Mouse (Mus musculus) C2C12 (cell line): Measurements from ENCODE around the gene Map1lc3a. TPM values are rescaled to one million over a fixed set of nuclear protein-coding genes. Genes with fewer than 3 reads are reported as not detected.

Experiments used
- H3K27me3 ChIP-seq: one replicate; pipeline ENCODE4 v1.6.1; 2011; ENCODE audit not compliant: control insufficient read depth, insufficient read depth, insufficient read length
- H3K36me3 ChIP-seq: one replicate; pipeline ENCODE4 v1.6.1; 2011; ENCODE audit not compliant: control insufficient read depth, insufficient read depth
- H3K4me3 ChIP-seq: one replicate; pipeline ENCODE4 v1.5.1; 2011; ENCODE audit warnings: mild to moderate bottlenecking, control low read depth; ENCODE audit not compliant: poor library complexity, insufficient read depth, severe bottlenecking
- H3K79me2 ChIP-seq: one replicate; pipeline ENCODE4 v1.6.1; 2011; ENCODE audit not compliant: control insufficient read depth, insufficient read depth
- H3K79me3 ChIP-seq: one replicate; pipeline ENCODE4 v1.6.1; 2011; ENCODE audit warnings: low read depth, control low read depth
- H3ac ChIP-seq: one replicate; pipeline ENCODE3; 2011; ENCODE audit warnings: low read depth; ENCODE audit not compliant: control insufficient read depth, insufficient read length
- CEBPB ChIP-seq: IDR thresholded peaks from one replicate; pipeline ENCODE4 v1.6.1; 2011; ENCODE audit warnings: low read depth, mild to moderate bottlenecking, control low read depth, moderate library complexity
- CTCF ChIP-seq: IDR thresholded peaks from one replicate; pipeline ENCODE4 v1.5.1; 2011; ENCODE audit not compliant: control insufficient read depth, insufficient read depth, insufficient read length
- FOSL1 ChIP-seq: IDR thresholded peaks from one replicate; pipeline ENCODE4 v1.8.0; 2011; ENCODE audit warnings: mild to moderate bottlenecking, low read length; ENCODE audit not compliant: poor library complexity, insufficient read depth, severe bottlenecking
- MAX ChIP-seq: IDR thresholded peaks from one replicate; pipeline ENCODE4 v1.6.1; 2011; ENCODE audit warnings: mild to moderate bottlenecking, control low read depth
- MYOD1 ChIP-seq: IDR thresholded peaks from one replicate; pipeline ENCODE4 v1.6.1; 2011; ENCODE audit warnings: low read depth; ENCODE audit not compliant: control insufficient read depth, insufficient read length
- MYOG ChIP-seq: IDR thresholded peaks from one replicate; pipeline ENCODE4 v1.6.1; 2011; ENCODE audit not compliant: control insufficient read depth, insufficient read length; ENCODE audit errors: extremely low read depth
- USF1 ChIP-seq: IDR thresholded peaks from one replicate; pipeline ENCODE4 v1.6.1; 2011; ENCODE audit warnings: low read depth, mild to moderate bottlenecking, control low read depth, moderate library complexity
- polyA plus RNA-seq: library from polyadenylated mRNA; unstranded; fragments of >200 nt; fragmentation: generic; extraction: Trizol; gene quantifications from one replicate; pipeline ENCODE4 v1.2.1, GENCODE M21; 2012; ENCODE audit warnings: missing spikeins

Gene Map1lc3a
- polyA plus RNA-seq, 1 experiment = 63.1 TPM

- no peak for TF ChIP-seq CTCF
- TF ChIP-seq CEBPB = no peak
- TF ChIP-seq MYOD1 = no peak
- no peak for TF ChIP-seq FOSL1
- no peak for TF ChIP-seq MAX
- TF ChIP-seq MYOG = no peak
- H3K36me3 ChIP-seq = peaks cover 16% of the 10 kb centered on the region
- no peaks in the 10 kb centered on the region for H3K27me3 ChIP-seq
- no peak overlapping the region for H3K4me3 ChIP-seq
- no peaks in the 10 kb centered on the region for H3K79me3 ChIP-seq
- H3K79me2 ChIP-seq = no peaks in the 10 kb centered on the region
- H3ac ChIP-seq = no peak overlapping the region
Measured at GRCm38 (mm10) chr2:155308936-155309592, 33.0 kb downstream of the Map1lc3a start.

DNA sequence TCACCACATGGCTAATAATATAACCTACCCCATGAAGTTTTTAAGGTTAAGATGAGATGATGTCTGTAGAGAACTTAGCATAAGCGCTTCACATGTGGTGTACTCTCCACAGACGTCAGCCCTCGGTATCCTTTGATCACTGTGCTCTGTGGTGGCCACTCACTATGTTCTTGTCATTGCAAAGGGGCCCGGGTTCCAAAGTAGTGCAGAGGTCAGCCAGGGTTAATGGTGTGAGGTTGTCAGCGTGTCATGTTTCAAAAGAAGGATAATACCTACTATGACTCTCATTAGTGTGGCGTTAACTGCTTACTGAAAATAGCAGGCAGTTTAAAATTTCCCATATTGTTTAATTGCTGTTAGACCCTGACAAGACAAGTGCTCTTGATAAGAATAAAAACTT lies 37.6 kb downstream of the Map1lc3a start:
- Histone ChIP-seq H3ac (no peak overlapping the region), H3K79me3 (no peaks in the 10 kb centered on the region), H3K27me3 (no peaks in the 10 kb centered on the region), H3K36me3 (peaks cover 11% of the 10 kb centered on the region), H3K79me2 (no peaks in the 10 kb centered on the region), H3K4me3 (no peak overlapping the region)
- no peak for TF ChIP-seq MYOD1
- TF ChIP-seq MYOG = no peak
- TF ChIP-seq USF1 = no peak
- TF ChIP-seq CTCF = no peak
- no peak for TF ChIP-seq FOSL1
- no peak for TF ChIP-seq MAX
- TF ChIP-seq CEBPB = no peak

DNA sequence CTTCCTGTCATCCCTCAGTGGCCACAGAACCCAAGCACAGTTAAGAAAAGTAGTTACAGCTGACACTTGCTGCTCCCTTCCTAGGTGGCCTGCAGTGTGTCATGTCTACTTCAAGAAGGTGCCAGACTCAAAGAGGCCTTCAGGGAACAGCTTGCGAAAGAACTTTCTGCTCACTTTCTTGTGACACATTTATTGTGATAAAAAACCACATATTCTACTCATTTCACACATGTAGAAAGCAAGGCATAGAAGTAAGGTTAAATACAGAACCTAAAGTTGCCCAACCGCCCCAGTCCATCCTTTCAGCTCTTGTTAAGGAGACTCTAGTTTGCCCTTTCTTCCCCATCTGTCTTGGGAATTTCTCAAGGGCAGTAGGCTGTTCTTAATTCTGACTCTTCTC lies 42.5 kb downstream of the Map1lc3a start:
- no peaks in the 10 kb centered on the region for H3K27me3 ChIP-seq
- no peak for TF ChIP-seq MAX
- TF ChIP-seq MYOD1 = no peak
- TF ChIP-seq FOSL1 = no peak
- no peak for TF ChIP-seq USF1
- no peak for TF ChIP-seq CTCF
- TF ChIP-seq CEBPB = no peak
- TF ChIP-seq MYOG = no peak
- no peak overlapping the region for H3K4me3 ChIP-seq
- no peak overlapping the region for H3ac ChIP-seq
- no peaks in the 10 kb centered on the region for H3K79me2 ChIP-seq
- H3K36me3 ChIP-seq = peaks cover 9% of the 10 kb centered on the region
- no peaks in the 10 kb centered on the region for H3K79me3 ChIP-seq

DNA sequence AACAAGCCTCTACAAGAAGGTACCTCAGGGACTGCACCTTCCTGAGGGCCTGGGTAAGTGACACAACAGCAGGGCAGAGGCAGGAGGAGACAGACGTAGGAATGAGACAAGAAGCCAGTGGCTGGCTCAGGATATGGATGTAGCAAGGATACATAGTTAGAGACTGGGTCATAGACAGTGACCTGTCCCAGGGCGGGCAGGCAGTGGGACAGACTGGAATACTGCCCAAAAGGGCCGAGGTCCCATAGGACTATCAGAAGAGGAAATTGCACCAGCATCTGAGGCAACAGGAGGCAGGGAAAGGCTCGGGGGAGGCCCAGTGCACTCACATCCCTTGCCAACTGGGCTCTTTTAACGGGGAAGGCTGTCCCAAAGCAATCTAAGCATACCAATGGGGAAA lies 44.5 kb downstream of the Map1lc3a start:
- H3K36me3 ChIP-seq = peaks cover 8% of the 10 kb centered on the region
- no peak overlapping the region for H3K4me3 ChIP-seq
- no peaks in the 10 kb centered on the region for H3K27me3 ChIP-seq
- H3K79me3 ChIP-seq = no peaks in the 10 kb centered on the region
- no peak overlapping the region for H3ac ChIP-seq
- H3K79me2 ChIP-seq = no peaks in the 10 kb centered on the region
- no peak for TF ChIP-seq CEBPB
- no peak for TF ChIP-seq USF1
- TF ChIP-seq MYOD1 = no peak
- no peak for TF ChIP-seq MYOG
- TF ChIP-seq MAX = no peak
- TF ChIP-seq FOSL1 = no peak
- no peak for TF ChIP-seq CTCF

- TF ChIP-seq MYOG (no peak), CTCF (no peak)
- H3K36me3 ChIP-seq = peaks cover 33% of the 10 kb centered on the region
Measured at GRCm38 (mm10) chr2:155326001-155326400, 49.9 kb downstream of the Map1lc3a start.

More at GRCm38 (mm10) chr2:155326001-155326400, 49.9 kb downstream of the Map1lc3a start:
- Histone ChIP-seq H3K79me2 (no peaks in the 10 kb centered on the region), H3K79me3 (no peaks in the 10 kb centered on the region), H3K4me3 (no peak overlapping the region), H3ac (no peak overlapping the region), H3K27me3 (no peaks in the 10 kb centered on the region)

Other genes with a start within 250 kb of the Map1lc3a start
- gene Ahcy, start 201.8 kb upstream of the Map1lc3a start, polyA plus RNA-seq = 127 TPM
- 7.9 TPM for gene Itch, start 142.8 kb upstream of the Map1lc3a start, polyA plus RNA-seq
- 350 TPM for gene Dynlrb1, start 39.8 kb upstream of the Map1lc3a start, polyA plus RNA-seq
- gene Pigu, start 81.1 kb downstream of the Map1lc3a start, polyA plus RNA-seq = 30.7 TPM
- gene Trp53inp2, start 104.8 kb downstream of the Map1lc3a start, polyA plus RNA-seq = 13.8 TPM
- gene Ncoa6, start 197.6 kb downstream of the Map1lc3a start, polyA plus RNA-seq = 9.4 TPM
- 3.1 TPM for gene Acss2, start 241.7 kb downstream of the Map1lc3a start, polyA plus RNA-seq
- gene Ggt7, start 241.9 kb downstream of the Map1lc3a start, polyA plus RNA-seq = 2.6 TPM